Mouse (Mus musculus) lung, adult 2 months (tissue): ENCODE measurements around the gene Defb25.

ENCODE experiments used
- CTCF ChIP-seq: fragments of 200-500 bp; IDR thresholded peaks from 2 replicates; pipeline ENCODE4 v1.5.1; 2011; ENCODE audit warnings: mild to moderate bottlenecking, low read length, control low read depth; ENCODE audit not compliant: insufficient read depth
- POLR2A ChIP-seq: fragments of 200-500 bp; IDR thresholded peaks from 2 replicates; pipeline ENCODE4 v1.6.1; 2011; ENCODE audit warnings: low read depth, mild to moderate bottlenecking, control low read depth, low read length, borderline replicate concordance; ENCODE audit errors: extremely low read depth

DNA sequence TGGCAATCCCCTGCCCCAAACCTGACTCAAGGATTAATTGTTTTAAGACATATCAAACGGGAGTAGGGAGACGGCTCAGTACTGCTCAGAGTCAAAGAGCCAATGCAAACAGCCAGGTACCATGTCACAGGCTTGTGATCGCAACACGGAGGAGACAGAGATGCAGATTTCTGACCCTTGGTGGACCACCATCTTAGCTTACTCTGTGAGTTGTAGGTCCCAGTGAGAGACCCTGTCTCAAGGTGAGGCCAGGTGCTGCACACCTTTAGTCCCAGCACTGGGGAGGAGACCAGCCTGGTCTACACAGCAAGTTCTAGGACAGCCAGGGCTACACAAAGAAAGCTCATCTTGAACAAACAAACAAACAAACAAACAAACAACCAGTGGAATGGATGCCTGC, 14.5 kb upstream of the Defb25 start:
- TF ChIP-seq POLR2A = no peak
- no peak for TF ChIP-seq CTCF
